Mouse (Mus musculus) embryo, embryonic 10 days (tissue): ENCODE measurements at regions not wholly inside any gene's neighbourhood (a gene's known extent, or its start where the extent isn't known, plus 50 kb on each side); places are given as distances from the start of the nearest gene placed in this dataset.

Source experiments
- DNase-seq: peaks from one replicate; pipeline ENCODE4 v3.0.0-alpha.2; 2015; ENCODE audit warnings: low spot score

GRCm38 (mm10) chr1:149760440-149760839 lies 200.7 kb downstream of the Pla2g4a start:
- DNase-seq: no peak

GRCm38 (mm10) chr1:149758783-149759132 lies 202.3 kb downstream of the Pla2g4a start:
- no peak for DNase-seq

GRCm38 (mm10) chr1:149758092-149758782 lies 202.9 kb downstream of the Pla2g4a start:
- DNase-seq: peak; percentile 80

- no peak for DNase-seq
Measured at GRCm38 (mm10) chr1:149753269-149754060, 207.6 kb downstream of the Pla2g4a start.

- no peak for DNase-seq
Measured at GRCm38 (mm10) chr1:149749405-149749804, 211.7 kb downstream of the Pla2g4a start.

- no peak for DNase-seq
Measured at GRCm38 (mm10) chr1:149738959-149739358, 222.1 kb downstream of the Pla2g4a start.

GRCm38 (mm10) chr1:149734241-149734640 lies 226.8 kb downstream of the Pla2g4a start:
- DNase-seq: no peak

- DNase-seq: no peak
Measured at GRCm38 (mm10) chr1:149715171-149715570, 245.9 kb downstream of the Pla2g4a start.

GRCm38 (mm10) chr1:149712330-149712729 lies 248.8 kb downstream of the Pla2g4a start:
- DNase-seq: no peak

- no peak for DNase-seq
Measured at GRCm38 (mm10) chr1:149705223-149705622, 255.9 kb downstream of the Pla2g4a start.

GRCm38 (mm10) chr1:149699411-149699810 lies 261.7 kb downstream of the Pla2g4a start:
- no peak for DNase-seq

- no peak for DNase-seq
Measured at GRCm38 (mm10) chr1:149674166-149674565, 286.9 kb downstream of the Pla2g4a start.

GRCm38 (mm10) chr1:149672571-149672970 lies 288.5 kb downstream of the Pla2g4a start:
- DNase-seq: no peak

- DNase-seq: no peak
Measured at GRCm38 (mm10) chr1:149672117-149672516, 289.0 kb downstream of the Pla2g4a start.

GRCm38 (mm10) chr1:149671091-149671490 lies 290.0 kb downstream of the Pla2g4a start:
- no peak for DNase-seq
